Mouse (Mus musculus) G1E (cell line): ENCODE measurements around the gene Pld5. TPM values are rescaled to one million over a fixed set of nuclear protein-coding genes. Genes with fewer than 3 reads are reported as not detected.

ENCODE experiments used
- ATAC-seq: 2 replicates; pipeline ENCODE4 v1.8.0; 2016; ENCODE audit warnings: mild to moderate bottlenecking; ENCODE audit not compliant: insufficient number of reproducible peaks, poor library complexity, low FRiP score, severe bottlenecking; ENCODE audit errors: extremely low read depth
- DNase-seq: peaks from one replicate; pipeline ENCODE4 v3.0.0; 2012; ENCODE audit warnings: low spot score
- H3K27me3 ChIP-seq: 2 replicates; pipeline ENCODE4 v1.6.1; 2012; ENCODE audit warnings: mild to moderate bottlenecking, low read length, inconsistent platforms; ENCODE audit not compliant: insufficient read depth
- H3K36me3 ChIP-seq: replicated peaks from 2 replicates; pipeline ENCODE3; 2012; ENCODE audit warnings: mild to moderate bottlenecking, inconsistent platforms
- H3K4me1 ChIP-seq: 2 replicates; pipeline ENCODE4 v1.6.1; 2012; ENCODE audit warnings: low read depth, low read length, inconsistent platforms, mixed read lengths; ENCODE audit not compliant: insufficient read depth
- H3K4me3 ChIP-seq: 2 replicates; pipeline ENCODE4 v1.5.1; 2012; ENCODE audit warnings: low read depth, mild to moderate bottlenecking, inconsistent platforms, low read length, moderate library complexity, mixed read lengths
- H3K9me3 ChIP-seq: replicated peaks from 2 replicates; pipeline ENCODE4 v1.6.1; 2012; ENCODE audit warnings: inconsistent platforms
- CTCF ChIP-seq: IDR thresholded peaks from 2 replicates; pipeline ENCODE4 v1.5.1; 2012; ENCODE audit warnings: low read depth, low read length, inconsistent platforms, mixed read lengths
- GATA1 ChIP-seq: IDR thresholded peaks from 2 replicates; pipeline ENCODE4 v1.6.1; 2012; ENCODE audit warnings: borderline replicate concordance, low read length, inconsistent platforms, mixed read lengths
- GATA2 ChIP-seq: IDR thresholded peaks from 2 replicates; pipeline ENCODE4 v1.6.1; 2012; ENCODE audit warnings: low read depth, low read length, inconsistent platforms, borderline replicate concordance
- POLR2AphosphoS5 ChIP-seq: IDR thresholded peaks from 2 replicates; pipeline ENCODE4 v1.6.1; 2012; ENCODE audit warnings: low read depth, low read length, inconsistent platforms; ENCODE audit not compliant: insufficient replicate concordance
- TAL1 ChIP-seq: conservative IDR thresholded peaks from 2 replicates; pipeline ENCODE4 v1.6.1; 2012; ENCODE audit warnings: low read depth, low read length, inconsistent platforms, mixed read lengths
- polyA plus RNA-seq: library from polyadenylated mRNA; stranded (reverse); fragments of >175 nt; gene quantifications from 2 replicates; pipeline ENCODE4 v1.2.3, GENCODE M21; 2012
- total RNA-seq, 2 experiments: library from RNA; stranded (forward) in 1 of 2; stranded (reverse) in 1 of 2; fragments of 200-1000 nt in 1 of 2; fragments of >200 nt in 1 of 2; fragmentation: Nextera tagmentation in 1 of 2; gene quantifications; 2 replicates each; pipeline ENCODE4 v1.2.3; 2014 to 2017

The Pld5 gene
- total and polyA plus RNA-seq, 3 experiments, result 0.16 TPM; not detected in 2

- H3K4me3 ChIP-seq, result no peak overlapping the region
- DNase-seq (no peak), ATAC-seq (no peak)
- H3K36me3 ChIP-seq, result no peaks in the 10 kb centered on the region
- TF ChIP-seq GATA2 (no peak), TAL1 (no peak), CTCF (no peak), POLR2AphosphoS5 (no peak), GATA1 (no peak)
- H3K4me1 ChIP-seq, result no peaks in the 10 kb centered on the region
- no peaks in the 10 kb centered on the region for H3K27me3 ChIP-seq
- peaks cover 6% of the 10 kb centered on the region for H3K9me3 ChIP-seq
These were observed 150.7 kb downstream of the Pld5 start for GRCm38 (mm10) chr1:176124441-176124840.

GRCm38 (mm10) chr1:176123781-176124180 lies 151.3 kb downstream of the Pld5 start:
- no peak for DNase-seq
- ATAC-seq, result no peak

GRCm38 (mm10) chr1:176115604-176116003 lies 159.5 kb downstream of the Pld5 start:
- Histone ChIP-seq H3K4me1 (no peaks in the 10 kb centered on the region), H3K4me3 (no peak overlapping the region), H3K36me3 (no peaks in the 10 kb centered on the region), H3K27me3 (no peaks in the 10 kb centered on the region), H3K9me3 (peaks cover 15% of the 10 kb centered on the region)
- TF ChIP-seq TAL1 (no peak), CTCF (no peak), GATA2 (no peak), GATA1 (no peak), POLR2AphosphoS5 (no peak)
- no peak for ATAC-seq
- DNase-seq, result no peak

More at GRCm38 (mm10) chr1:176123781-176124180, 151.3 kb downstream of the Pld5 start:
- H3K4me3 ChIP-seq, result no peak overlapping the region
- no peaks in the 10 kb centered on the region for H3K36me3 ChIP-seq
- no peaks in the 10 kb centered on the region for H3K4me1 ChIP-seq
- no peaks in the 10 kb centered on the region for H3K27me3 ChIP-seq
- no peak for TF ChIP-seq POLR2AphosphoS5
- peaks cover 12% of the 10 kb centered on the region for H3K9me3 ChIP-seq

- no peak for DNase-seq
These were observed 176.3 kb downstream of the Pld5 start for GRCm38 (mm10) chr1:176098685-176099320.

GRCm38 (mm10) chr1:176092119-176092518 lies 183.0 kb downstream of the Pld5 start:
- TF ChIP-seq POLR2AphosphoS5 (no peak), GATA1 (no peak), GATA2 (no peak), CTCF (no peak), TAL1 (no peak)
- no peaks in the 10 kb centered on the region for H3K27me3 ChIP-seq
- no peaks in the 10 kb centered on the region for H3K36me3 ChIP-seq
- ATAC-seq (no peak), DNase-seq (no peak)
- no peak overlapping the region for H3K4me3 ChIP-seq
- no peaks in the 10 kb centered on the region for H3K4me1 ChIP-seq
- peaks cover 23% of the 10 kb centered on the region for H3K9me3 ChIP-seq

More at GRCm38 (mm10) chr1:176098685-176099320, 176.3 kb downstream of the Pld5 start:
- no peak overlapping the region for H3K4me3 ChIP-seq
- no peak for TF ChIP-seq GATA1
- TF ChIP-seq GATA2, result no peak
- no peak for TF ChIP-seq CTCF
- TF ChIP-seq TAL1, result no peak
- TF ChIP-seq POLR2AphosphoS5, result no peak
- H3K4me1 ChIP-seq, result no peaks in the 10 kb centered on the region
- H3K36me3 ChIP-seq, result no peaks in the 10 kb centered on the region
- H3K9me3 ChIP-seq, result peaks cover 2% of the 10 kb centered on the region; the same call in 1 of the 2 replicates
- ATAC-seq, result no peak
- H3K27me3 ChIP-seq, result no peaks in the 10 kb centered on the region

DNA sequence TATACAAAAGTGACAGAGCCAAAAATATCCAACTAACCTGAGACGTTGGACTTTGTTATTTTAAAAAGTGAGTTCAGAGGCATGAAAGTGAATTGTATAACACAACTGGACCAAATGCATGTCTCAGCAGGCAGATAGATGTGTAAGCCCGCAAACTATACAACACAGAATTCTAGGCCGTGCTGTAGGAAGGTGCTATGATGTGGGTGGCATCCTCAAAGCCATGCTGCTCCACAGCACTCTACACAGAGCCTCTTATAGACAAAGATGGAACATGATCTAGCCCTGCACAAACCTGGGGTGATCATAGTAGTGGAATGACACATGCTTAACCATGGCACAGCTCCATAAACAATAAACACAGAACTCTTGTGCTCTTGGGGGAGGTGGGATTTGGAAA lies 185.7 kb downstream of the Pld5 start:
- TF ChIP-seq TAL1, result no peak
- TF ChIP-seq POLR2AphosphoS5, result no peak
- no peak for TF ChIP-seq GATA2
- no peak for TF ChIP-seq CTCF
- no peak for TF ChIP-seq GATA1

More for the DNA sequence above, 185.7 kb downstream of the Pld5 start:
- ATAC-seq (no peak), DNase-seq (no peak)
- no peaks in the 10 kb centered on the region for H3K36me3 ChIP-seq
- no peaks in the 10 kb centered on the region for H3K4me1 ChIP-seq
- H3K27me3 ChIP-seq, result no peaks in the 10 kb centered on the region
- peaks cover 35% of the 10 kb centered on the region for H3K9me3 ChIP-seq
- no peak overlapping the region for H3K4me3 ChIP-seq
